Mouse (Mus musculus) ES-Bruce4 (cell line): ENCODE data around the gene Phlpp1. TPM values are rescaled to one million over a fixed set of nuclear protein-coding genes. Genes with fewer than 3 reads are reported as not detected.

Source experiments
- H3K27ac ChIP-seq: 2 replicates; pipeline ENCODE4 v1.5.1; 2012; ENCODE audit warnings: low read length, inconsistent platforms; ENCODE audit not compliant: insufficient read depth
- H3K27me3 ChIP-seq: 2 replicates; pipeline ENCODE4 v1.6.1; 2012; ENCODE audit warnings: mild to moderate bottlenecking, low read length, inconsistent platforms; ENCODE audit not compliant: control insufficient read depth, poor library complexity, insufficient read depth, severe bottlenecking
- H3K36me3 ChIP-seq: 2 replicates; pipeline ENCODE4 v1.6.1; 2012; ENCODE audit warnings: inconsistent platforms, mild to moderate bottlenecking, low read length, moderate library complexity; ENCODE audit not compliant: control insufficient read depth, poor library complexity, insufficient read depth, severe bottlenecking
- H3K4me1 ChIP-seq: one replicate; pipeline ENCODE4 v1.8.1; 2011; ENCODE audit warnings: low read length; ENCODE audit not compliant: control insufficient read depth, insufficient read depth
- H3K4me3 ChIP-seq: 2 replicates; pipeline ENCODE4 v1.5.1; 2011; ENCODE audit warnings: low read depth, mild to moderate bottlenecking, low read length
- H3K9ac ChIP-seq: 2 replicates; pipeline ENCODE4 v1.6.1; 2012; ENCODE audit warnings: low read depth, mild to moderate bottlenecking, inconsistent platforms; ENCODE audit not compliant: poor library complexity, severe bottlenecking
- H3K9me3 ChIP-seq: replicated peaks from 2 replicates; pipeline ENCODE4 v1.6.1; 2012; ENCODE audit warnings: mild to moderate bottlenecking, low read length, inconsistent platforms; ENCODE audit not compliant: control insufficient read depth, poor library complexity, insufficient read depth, severe bottlenecking
- CTCF ChIP-seq: IDR thresholded peaks from one replicate; pipeline ENCODE4 v1.8.1; 2011; ENCODE audit warnings: low read depth, low read length
- EP300 ChIP-seq: IDR thresholded peaks from 2 replicates; pipeline ENCODE4 v1.6.1; 2011; ENCODE audit warnings: low read depth, low read length; ENCODE audit not compliant: insufficient read depth
- POLR2A ChIP-seq: IDR thresholded peaks from one replicate; pipeline ENCODE4 v1.8.1; 2011; ENCODE audit warnings: low read length; ENCODE audit not compliant: insufficient read depth
- polyA plus RNA-seq: library from polyadenylated mRNA; stranded (reverse); fragments of >200 nt; gene quantifications from 2 replicates; pipeline ENCODE4 v1.2.4, GENCODE M21; 2011; ENCODE audit warnings: low read depth; ENCODE audit not compliant: missing spikeins, insufficient read depth, insufficient read length

Gene Phlpp1
- polyA plus RNA-seq, 1 experiment: 13.4 TPM

DNA sequence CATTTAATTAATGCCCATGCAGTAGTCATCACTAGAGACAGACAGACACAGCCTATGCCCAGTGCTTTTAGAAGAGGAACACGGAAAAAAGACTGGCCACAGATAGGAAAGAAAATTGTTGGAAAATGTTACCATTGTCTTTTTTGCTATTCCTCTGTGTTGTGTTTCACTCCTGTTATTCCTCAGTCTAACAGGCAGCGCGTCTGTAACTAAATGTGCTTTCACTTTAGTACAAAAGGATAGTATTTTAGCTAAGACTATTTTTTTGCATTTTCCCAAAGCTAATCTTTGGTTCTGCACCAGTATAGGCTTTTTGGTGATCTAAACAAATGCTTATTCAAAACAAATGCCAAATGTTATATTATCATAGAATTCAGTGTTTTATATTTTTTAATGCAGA lies 177.6 kb downstream of the Phlpp1 start:
- Histone ChIP-seq H3K9ac (no peak overlapping the region), H3K9me3 (no peaks in the 10 kb centered on the region), H3K27ac (no peak overlapping the region), H3K4me1 (no peaks in the 10 kb centered on the region), H3K27me3 (no peaks in the 10 kb centered on the region), H3K36me3 (no peaks in the 10 kb centered on the region; the same call in 1 of the 2 replicates), H3K4me3 (no peak overlapping the region)
- TF ChIP-seq EP300: no peak
- TF ChIP-seq CTCF: no peak
- TF ChIP-seq POLR2A: no peak

GRCm38 (mm10) chr1:106351512-106351911 lies 180.0 kb downstream of the Phlpp1 start:
- no peak overlapping the region for H3K9ac ChIP-seq
- TF ChIP-seq POLR2A (no peak), CTCF (no peak), EP300 (no peak)
- no peaks in the 10 kb centered on the region for H3K27me3 ChIP-seq
- H3K27ac ChIP-seq: no peak overlapping the region
- no peaks in the 10 kb centered on the region for H3K4me1 ChIP-seq
- H3K4me3 ChIP-seq: no peak overlapping the region
- no peaks in the 10 kb centered on the region for H3K9me3 ChIP-seq
- H3K36me3 ChIP-seq: no peaks in the 10 kb centered on the region

- no peak overlapping the region for H3K4me3 ChIP-seq
- no peak for TF ChIP-seq POLR2A
- TF ChIP-seq EP300: no peak
- no peak for TF ChIP-seq CTCF
- H3K4me1 ChIP-seq: no peaks in the 10 kb centered on the region
- H3K27ac ChIP-seq: no peak overlapping the region
- H3K27me3 ChIP-seq: no peaks in the 10 kb centered on the region
- no peaks in the 10 kb centered on the region for H3K9me3 ChIP-seq
- H3K36me3 ChIP-seq: no peaks in the 10 kb centered on the region
- no peak overlapping the region for H3K9ac ChIP-seq
Measured at GRCm38 (mm10) chr1:106352801-106353511, 181.4 kb downstream of the Phlpp1 start.

DNA sequence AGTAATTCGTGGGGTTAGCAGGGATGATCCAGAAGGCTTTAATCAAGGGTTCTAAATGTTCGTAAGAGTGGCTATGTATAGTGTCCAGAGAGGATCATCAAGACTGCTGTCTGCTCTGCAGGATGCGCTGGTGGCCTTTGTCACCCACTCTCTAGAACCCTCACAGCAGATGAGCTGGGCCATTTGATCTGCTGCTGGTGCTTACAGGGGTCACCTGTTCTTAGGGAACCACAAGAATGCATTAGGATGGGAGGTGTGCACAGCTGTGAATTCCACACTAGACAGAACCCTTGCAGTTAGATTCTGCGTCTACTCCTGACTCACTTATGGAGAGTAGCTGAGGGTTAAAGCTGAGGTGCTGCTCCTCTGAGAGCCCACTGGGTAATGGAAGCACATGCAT lies 182.4 kb downstream of the Phlpp1 start:
- no peaks in the 10 kb centered on the region for H3K27me3 ChIP-seq
- no peaks in the 10 kb centered on the region for H3K4me1 ChIP-seq
- TF ChIP-seq CTCF (no peak), EP300 (no peak), POLR2A (no peak)
- no peak overlapping the region for H3K4me3 ChIP-seq
- H3K9ac ChIP-seq: no peak overlapping the region
- no peak overlapping the region for H3K27ac ChIP-seq
- H3K36me3 ChIP-seq: no peaks in the 10 kb centered on the region
- H3K9me3 ChIP-seq: no peaks in the 10 kb centered on the region

DNA sequence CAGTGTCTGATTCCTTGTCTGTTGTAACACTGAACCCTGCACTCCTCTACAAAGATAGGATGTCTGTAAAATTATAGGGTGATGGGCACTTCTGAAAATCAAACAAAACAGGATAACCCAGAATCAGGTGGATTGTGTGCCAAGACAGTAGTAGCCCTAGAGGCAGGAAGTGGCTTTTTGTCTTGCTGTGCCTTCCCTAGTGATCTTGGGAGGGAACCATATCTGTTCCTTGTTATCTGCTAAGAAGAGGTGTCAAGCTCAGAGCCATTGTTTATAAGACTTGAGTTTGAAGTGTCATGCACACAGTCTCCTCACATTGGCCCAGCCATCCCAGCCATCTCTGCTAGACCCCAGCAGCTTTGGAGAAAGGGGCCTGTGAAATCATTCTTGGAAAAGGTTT lies 187.9 kb downstream of the Phlpp1 start:
- Histone ChIP-seq H3K4me1 (no peaks in the 10 kb centered on the region), H3K4me3 (no peak overlapping the region), H3K9me3 (no peaks in the 10 kb centered on the region), H3K9ac (no peak overlapping the region), H3K36me3 (no peaks in the 10 kb centered on the region), H3K27me3 (no peaks in the 10 kb centered on the region), H3K27ac (no peak overlapping the region)
- TF ChIP-seq POLR2A: no peak

- TF ChIP-seq POLR2A: no peak
- no peak for TF ChIP-seq CTCF
- TF ChIP-seq EP300: no peak
- Histone ChIP-seq H3K4me1 (no peaks in the 10 kb centered on the region), H3K36me3 (no peaks in the 10 kb centered on the region), H3K27me3 (no peaks in the 10 kb centered on the region), H3K4me3 (no peak overlapping the region), H3K9ac (no peak overlapping the region), H3K9me3 (no peaks in the 10 kb centered on the region), H3K27ac (no peak overlapping the region)
Measured at GRCm38 (mm10) chr1:106362841-106363604, 191.5 kb downstream of the Phlpp1 start.
